Mouse (Mus musculus): Measurements from ENCODE around the gene Topors.
"Not testable (repeated sequence)": the region's sequence is repeated elsewhere in the genome, so short reads cannot be mapped to it uniquely, and the experiment has no call there.

Gene Topors

GRCm38 (mm10) chr4:40269430-40270032 is at the start of gene Topors, which contains the start of gene Smim27:
Gene Topors (minus strand): TSS chr4:40269850.
Gene Smim27 (plus strand): TSS chr4:40269579.
- peak; percentile 93 for DNase-seq (ENCODE audit: low spot score)

DNA sequence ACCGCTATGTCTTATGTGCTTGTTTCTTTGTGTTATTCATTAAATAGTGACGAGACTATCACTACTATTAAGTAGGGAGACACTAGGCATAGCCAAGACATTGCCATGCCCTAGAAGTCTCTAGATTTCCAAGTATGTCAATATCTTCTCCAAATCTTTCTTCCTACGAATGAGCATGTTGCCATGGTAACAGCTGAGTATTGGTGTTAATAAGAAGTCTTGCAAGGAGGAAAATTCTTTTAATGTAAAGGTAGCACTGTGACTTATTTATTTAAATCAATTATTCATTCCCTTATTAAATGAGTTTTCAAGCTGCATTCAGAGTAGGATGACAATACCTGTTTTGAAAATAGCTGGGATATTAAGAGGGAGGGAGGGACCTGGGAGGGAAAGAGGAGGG is 47.8 kb upstream of the Topors start:
- no peak for DNase-seq (ENCODE audit: low spot score)

GRCm38 (mm10) chr4:40313026-40313425 is 43.4 kb upstream of the Topors start:
- no peak for DNase-seq (ENCODE audit: low spot score)

- no peak for DNase-seq (ENCODE audit: low spot score)
Observed at GRCm38 (mm10) chr4:40312213-40312612, 42.6 kb upstream of the Topors start.

GRCm38 (mm10) chr4:40310796-40311383 is 41.2 kb upstream of the Topors start:
- DNase-seq (ENCODE audit: low spot score), result no peak

GRCm38 (mm10) chr4:40309682-40310081 is 40.0 kb upstream of the Topors start:
- DNase-seq (ENCODE audit: low spot score), result no peak

DNA sequence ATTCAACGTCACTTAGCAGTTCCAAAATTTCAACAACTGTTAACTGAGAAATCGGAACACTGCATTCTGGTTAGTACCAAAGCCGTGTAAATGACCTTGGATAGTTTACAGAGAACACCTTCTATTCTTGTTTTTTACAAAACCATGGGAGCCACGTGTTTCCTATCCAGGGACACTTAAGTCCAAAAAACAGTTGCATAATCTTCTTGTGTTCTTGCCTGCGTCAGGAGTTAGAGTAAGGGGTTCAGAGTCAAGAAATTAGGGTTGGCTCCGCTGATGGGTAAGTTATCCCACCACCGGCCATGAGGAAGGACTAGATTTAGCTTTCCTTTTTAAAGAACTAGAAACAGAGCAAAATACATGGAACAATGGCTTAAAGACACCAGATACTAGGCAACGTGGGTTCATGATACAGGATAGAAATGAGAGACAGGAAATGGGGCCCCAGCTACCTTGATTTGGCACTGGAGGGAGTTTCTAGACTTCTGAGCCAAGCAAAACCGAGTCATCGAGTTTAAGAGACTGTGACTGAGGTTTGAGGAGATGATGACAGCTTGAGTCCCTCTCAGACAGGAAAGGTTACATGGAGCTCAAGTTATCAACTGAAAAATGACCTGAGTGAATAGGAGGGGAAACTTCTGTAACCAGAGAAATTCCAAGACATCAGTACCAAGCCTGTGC is 32.9 kb upstream of the Topors start:
- no peak for DNase-seq (ENCODE audit: low spot score)

GRCm38 (mm10) chr4:40301076-40301789 is 31.6 kb upstream of the Topors start:
- peak; percentile 63 for DNase-seq (ENCODE audit: low spot score)

DNA sequence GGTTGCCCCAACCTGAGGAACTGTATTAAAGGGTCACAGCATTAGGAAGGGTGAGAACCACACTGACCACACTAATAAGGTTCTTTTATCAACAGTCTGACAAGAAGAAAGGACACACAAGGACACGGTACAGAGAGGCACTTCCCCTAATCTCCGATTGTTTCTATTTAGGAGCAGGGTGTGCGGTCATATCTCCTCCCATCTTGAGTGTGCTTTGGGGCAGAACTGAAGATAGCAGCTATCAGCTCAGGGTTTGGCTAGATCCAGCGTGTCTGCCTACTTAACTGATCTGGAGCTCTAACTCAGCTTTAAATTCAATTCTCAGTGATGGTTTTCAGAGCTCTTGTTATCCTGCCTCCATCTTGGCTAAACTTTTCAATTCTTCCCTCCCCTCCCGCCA is 29.5 kb upstream of the Topors start:
- DNase-seq (ENCODE audit: low spot score), result no peak

GRCm38 (mm10) chr4:40291511-40291910 is 21.9 kb upstream of the Topors start:
- not testable (repeated sequence) for DNase-seq (ENCODE audit: low spot score)

GRCm38 (mm10) chr4:40289046-40289445 is 19.4 kb upstream of the Topors start:
- no peak for DNase-seq (ENCODE audit: low spot score)

GRCm38 (mm10) chr4:40287415-40287814 is 17.8 kb upstream of the Topors start:
- DNase-seq (ENCODE audit: low spot score), result no peak

GRCm38 (mm10) chr4:40285582-40285981 is 15.9 kb upstream of the Topors start:
- DNase-seq (ENCODE audit: low spot score), result peak; percentile 35

- DNase-seq (ENCODE audit: low spot score), result peak; percentile 95
Observed at GRCm38 (mm10) chr4:40279276-40279900, 9.7 kb upstream of the Topors start, which contains the start of gene Ndufb6. Gene Ndufb6 (minus strand): TSS chr4:40279421.

- DNase-seq (ENCODE audit: low spot score), result no peak
Observed at GRCm38 (mm10) chr4:40278880-40279275, 9.2 kb upstream of the Topors start.

GRCm38 (mm10) chr4:40268835-40269234 is 815 bp downstream of the Topors start:
- no peak for DNase-seq (ENCODE audit: low spot score)

DNA sequence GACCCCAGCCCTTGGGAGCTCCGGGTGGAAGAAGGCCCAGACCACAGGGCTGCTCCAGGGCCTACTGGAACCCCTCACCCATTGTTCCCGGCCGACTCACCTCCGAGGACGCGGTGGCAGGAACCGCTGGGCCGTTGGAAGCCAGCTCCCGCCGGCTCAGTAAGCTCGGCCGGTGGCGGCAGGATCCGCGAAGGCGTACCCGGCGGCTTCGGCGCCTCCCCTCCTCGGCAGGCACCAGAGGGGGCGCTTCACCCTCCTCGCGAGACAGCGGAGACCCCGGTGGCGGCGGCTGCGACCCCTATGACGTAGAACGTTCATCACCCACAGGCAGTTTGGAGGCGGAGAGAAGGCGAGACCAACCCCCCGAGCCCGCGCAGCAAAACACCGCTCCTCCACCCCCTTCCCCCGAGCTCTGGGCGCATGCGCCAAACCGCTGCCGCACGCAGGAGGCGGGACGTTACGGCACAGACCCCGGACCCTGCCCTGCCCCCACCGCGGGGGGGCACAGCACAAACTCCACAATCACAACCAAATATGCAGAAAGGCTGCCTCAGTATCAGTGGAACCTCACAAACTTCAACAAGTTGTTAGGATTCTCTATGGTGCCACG is 1.3 kb downstream of the Topors start:
- peak; percentile 93 for DNase-seq (ENCODE audit: low spot score)

DNA sequence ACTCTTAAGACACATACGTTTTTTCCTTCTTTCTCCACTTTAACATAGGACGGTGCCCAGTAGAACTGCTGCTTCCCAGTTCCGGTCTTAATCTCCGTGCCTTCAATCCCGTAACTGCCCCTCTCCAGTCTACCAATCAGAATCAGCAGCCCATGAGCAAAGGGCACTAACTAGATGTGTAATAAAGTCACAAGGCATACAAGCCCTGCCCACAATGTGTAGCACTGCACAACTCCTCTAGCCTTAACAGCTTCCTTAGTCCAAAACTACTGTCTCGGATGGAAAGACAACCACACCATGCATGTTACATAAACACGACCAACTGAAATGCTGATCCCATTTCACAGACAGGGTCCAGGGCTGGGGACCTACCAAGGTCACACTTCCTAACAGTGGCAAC is 2.0 kb downstream of the Topors start:
- no peak for DNase-seq (ENCODE audit: low spot score)

GRCm38 (mm10) chr4:40264321-40264720 is 5.3 kb downstream of the Topors start:
- no peak for DNase-seq (ENCODE audit: low spot score)

DNA sequence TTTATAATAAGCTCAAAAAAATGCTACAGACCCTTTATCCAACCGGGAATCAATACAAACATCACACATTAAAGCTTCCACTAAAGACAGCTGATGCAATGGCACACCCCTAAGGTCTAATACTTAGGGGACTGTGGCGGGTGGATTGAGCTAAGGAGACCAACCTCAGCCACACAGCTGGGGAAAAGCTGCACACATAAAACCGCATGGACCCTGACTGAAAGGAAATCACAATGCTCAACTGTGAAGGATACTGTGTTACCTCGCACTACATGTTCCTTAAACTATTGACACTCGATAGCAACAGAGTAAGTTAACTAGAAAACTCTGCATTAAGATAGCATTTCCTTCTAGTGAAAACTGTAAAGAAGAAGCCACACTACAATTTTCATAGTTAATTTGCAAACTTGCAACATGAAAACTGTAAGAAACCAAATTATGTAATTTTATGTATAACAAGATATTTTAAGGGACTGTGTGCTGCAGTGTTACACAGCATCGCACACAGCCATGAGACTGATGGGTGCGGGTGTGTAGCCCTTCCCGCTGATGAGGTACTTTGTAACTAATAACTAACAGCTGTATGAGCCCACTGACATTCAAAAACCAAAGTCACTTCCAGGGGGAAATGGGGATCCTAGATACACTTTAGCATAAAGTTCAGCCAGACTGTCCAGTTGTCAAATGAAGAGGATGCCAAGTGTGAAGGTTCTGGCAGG is 15.1 kb downstream of the Topors start:
- DNase-seq (ENCODE audit: low spot score), result no peak

- DNase-seq (ENCODE audit: low spot score), result no peak
Observed at GRCm38 (mm10) chr4:40253766-40254165, 15.9 kb downstream of the Topors start.

Measured in ovary, postnatal 36 days (tissue).